Mouse (Mus musculus) layer of hippocampus, postnatal 14 days (tissue): ENCODE measurements around the gene Kpnb1. TPM values are rescaled to one million over a fixed set of nuclear protein-coding genes. Genes with fewer than 3 reads are reported as not detected.

Source experiments
- DNase-seq, 2 experiments: peaks; one replicate each; pipeline ENCODE4 v3.0.0; 2021 to 2022; ENCODE audit warnings: low spot score in 2 of 2, mixed read lengths in 1 of 2
- total RNA-seq, 2 experiments: library from RNA; stranded (reverse); gene quantifications; 2 replicates each; pipeline ENCODE4 v1.2.3; 2021

Gene Kpnb1
- total RNA-seq, 2 experiments from 2014 or later: 129 to 132 TPM

GRCm38 (mm10) chr11:97186947-97187763 lies 526 bp downstream of the Kpnb1 start:
- DNase-seq: peak; percentile 96 to 97

DNA sequence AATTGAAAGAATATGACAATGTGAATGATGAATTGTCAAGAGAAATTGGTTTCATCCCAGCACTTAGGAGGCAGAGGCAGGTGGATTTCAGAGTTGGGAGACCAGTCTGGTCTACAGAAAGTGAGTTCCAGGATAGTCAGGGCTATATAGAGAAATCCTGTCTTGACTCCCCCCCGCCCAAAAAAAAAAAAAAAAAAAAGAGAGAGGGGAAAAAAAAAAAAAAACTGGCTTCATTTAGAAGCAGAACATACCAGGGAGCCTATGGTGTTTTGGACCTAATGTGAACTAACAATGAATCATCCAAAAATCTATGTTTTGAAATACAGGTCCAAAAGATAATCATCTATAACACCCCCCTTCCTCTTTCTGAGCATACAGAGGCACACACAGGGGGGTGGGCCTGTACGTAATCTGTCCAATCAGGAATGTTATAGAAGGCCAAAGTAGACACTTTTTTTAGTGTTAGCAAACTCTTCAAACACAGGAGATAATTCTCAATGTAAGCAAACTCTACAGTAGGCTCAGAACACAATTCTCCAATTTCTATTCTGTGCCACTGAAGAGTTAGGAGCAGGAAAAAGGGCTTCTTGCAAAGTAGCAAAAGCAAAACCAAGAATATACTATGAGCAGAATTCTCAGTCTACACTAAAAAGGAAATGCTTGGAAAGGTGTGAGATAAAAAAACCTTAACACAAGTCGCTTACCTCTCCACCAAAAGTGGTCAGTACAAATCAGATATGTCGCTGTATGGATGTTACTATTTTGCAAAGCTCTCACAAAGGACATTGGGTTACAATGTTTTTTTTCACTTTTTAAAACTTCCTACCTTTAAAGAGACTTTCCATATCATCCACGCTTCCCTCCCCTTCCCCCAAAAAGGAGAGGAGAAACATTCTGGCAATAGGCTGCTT lies 1.7 kb downstream of the Kpnb1 start:
- no peak for DNase-seq

DNA sequence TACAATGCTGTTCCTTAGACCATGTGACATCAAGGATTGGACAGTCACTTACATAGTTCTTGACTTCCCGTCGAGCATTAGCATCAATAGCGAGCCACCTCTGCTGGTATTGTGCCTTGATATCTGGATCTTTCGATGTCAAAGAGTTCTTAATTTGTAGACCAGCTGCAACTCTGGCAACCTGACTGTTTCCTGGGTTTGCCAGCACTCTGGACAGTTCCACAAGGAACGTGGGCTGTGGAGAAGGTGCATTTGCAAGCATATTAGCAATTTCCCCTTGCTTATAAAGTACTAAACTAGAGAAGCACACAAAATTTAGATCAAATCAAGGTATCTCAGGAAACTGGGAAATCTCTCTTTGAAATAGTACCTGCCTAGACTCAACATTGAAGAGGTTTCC lies 2.8 kb downstream of the Kpnb1 start:
- no peak for DNase-seq

DNA sequence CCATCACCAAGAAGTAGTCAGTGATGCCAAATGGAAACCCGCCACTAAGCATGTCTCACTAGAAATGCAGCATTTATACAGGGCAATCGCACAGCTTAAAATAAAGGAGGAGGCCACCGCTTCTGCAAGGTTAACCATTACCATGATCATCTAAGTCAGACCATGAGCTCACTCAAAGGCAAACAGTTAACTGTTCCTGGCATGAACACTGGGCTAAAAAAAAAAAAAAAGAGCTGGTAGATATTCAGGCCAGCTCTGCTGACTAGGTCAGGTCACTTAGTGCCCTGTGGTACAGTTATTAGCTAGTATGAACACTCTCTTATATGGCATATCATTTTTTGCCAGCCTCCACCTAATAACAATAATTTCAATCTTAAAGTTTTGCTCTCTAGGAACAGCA lies 5.2 kb downstream of the Kpnb1 start:
- DNase-seq: no peak

DNA sequence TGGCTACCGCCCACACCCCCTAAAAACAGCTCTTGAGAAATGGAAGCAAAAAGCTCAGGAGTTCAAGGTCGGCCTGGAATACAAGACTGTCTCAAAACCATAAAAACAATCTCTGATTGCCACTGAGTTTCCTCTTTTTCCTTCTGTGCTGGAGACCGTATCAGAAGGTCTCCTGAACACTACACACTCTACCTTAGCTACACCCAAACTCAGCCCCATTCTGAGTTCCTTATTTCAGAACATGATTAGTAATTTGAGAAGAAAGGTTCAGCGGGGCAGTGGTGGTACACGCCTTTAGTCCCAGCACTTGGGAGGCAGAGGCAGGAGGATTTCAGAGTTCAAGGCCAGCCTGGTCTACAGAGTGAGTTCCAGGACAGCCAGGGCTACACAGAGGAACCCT lies 6.6 kb downstream of the Kpnb1 start:
- no peak for DNase-seq

- no peak for DNase-seq
Observed at GRCm38 (mm10) chr11:97178198-97178597, 9.5 kb downstream of the Kpnb1 start.

DNA sequence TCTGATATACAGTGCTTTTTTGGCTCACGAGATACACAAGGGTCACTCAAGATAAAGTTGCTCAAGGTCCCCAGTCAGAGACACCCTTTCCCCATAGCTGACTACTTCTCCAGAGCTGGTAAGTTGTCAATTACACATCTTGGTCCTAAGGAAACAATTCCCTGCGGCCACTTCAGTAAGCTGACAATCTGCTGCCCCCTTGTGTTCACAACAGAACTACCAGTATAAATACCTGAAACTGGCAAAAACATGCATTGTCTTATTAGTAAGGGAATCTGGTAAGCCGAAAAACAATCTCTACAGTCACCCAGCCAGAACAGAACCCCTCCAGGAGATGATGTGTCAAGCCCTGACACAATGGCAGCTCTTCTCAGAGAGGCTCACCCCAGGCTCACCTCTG lies 10.8 kb downstream of the Kpnb1 start:
- peak in 1 of 2 experiments; percentile 60 for DNase-seq

- peak in 1 of 2 experiments; percentile 37 for DNase-seq
Observed at GRCm38 (mm10) chr11:97175499-97175898, 12.2 kb downstream of the Kpnb1 start.

- DNase-seq: peak in 1 of 2 experiments; percentile 43
Observed at GRCm38 (mm10) chr11:97160341-97160740, 27.3 kb downstream of the Kpnb1 start.

DNA sequence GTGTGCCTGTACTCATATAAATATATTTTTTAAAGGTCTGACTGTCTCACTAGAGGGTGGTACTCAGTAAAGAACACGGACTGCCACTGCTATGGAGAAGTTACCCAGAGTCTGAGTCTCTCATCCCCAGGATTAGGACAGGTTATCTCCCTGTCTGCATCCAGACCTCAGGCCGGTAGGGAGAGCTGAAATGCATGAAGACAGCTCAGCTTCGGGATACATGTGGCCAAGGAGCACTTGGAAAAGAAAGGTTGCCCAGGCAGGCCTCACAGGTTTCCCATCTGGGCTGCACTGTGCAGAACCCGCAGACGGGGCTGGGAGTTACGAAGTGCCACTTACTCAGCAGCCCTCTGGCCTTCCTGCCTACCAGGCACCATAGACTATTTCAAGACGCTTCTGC lies 30.7 kb downstream of the Kpnb1 start:
- DNase-seq: no peak

- no peak for DNase-seq
Observed at GRCm38 (mm10) chr11:97152662-97153287, 34.9 kb downstream of the Kpnb1 start.

DNA sequence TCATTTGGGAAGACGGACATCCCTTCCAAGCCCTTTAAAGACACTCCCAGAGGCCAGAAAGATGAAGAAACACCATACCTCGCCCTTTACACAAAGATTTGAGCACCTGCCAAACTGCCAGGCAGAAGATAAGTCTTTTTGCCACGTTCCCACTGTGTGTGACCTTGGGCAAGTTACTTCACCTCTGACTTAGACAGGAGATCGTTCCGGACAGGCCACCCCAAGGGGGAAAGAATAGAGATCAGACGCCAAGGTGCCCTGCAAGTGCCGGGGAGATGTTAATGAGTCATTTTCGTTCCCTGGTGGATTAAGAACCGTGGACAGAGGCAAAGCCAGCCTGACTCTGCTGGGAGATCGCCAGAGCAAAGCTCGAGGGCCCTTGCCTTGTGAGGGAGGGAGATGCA lies 35.7 kb downstream of the Kpnb1 start:
- DNase-seq: no peak

GRCm38 (mm10) chr11:97151343-97151801 lies 36.3 kb downstream of the Kpnb1 start, which contains the start of gene Tbkbp1:
Gene Tbkbp1, minus strand, starts transcription at chr11:97151495.
- peak; percentile 55 to 58 for DNase-seq

DNA sequence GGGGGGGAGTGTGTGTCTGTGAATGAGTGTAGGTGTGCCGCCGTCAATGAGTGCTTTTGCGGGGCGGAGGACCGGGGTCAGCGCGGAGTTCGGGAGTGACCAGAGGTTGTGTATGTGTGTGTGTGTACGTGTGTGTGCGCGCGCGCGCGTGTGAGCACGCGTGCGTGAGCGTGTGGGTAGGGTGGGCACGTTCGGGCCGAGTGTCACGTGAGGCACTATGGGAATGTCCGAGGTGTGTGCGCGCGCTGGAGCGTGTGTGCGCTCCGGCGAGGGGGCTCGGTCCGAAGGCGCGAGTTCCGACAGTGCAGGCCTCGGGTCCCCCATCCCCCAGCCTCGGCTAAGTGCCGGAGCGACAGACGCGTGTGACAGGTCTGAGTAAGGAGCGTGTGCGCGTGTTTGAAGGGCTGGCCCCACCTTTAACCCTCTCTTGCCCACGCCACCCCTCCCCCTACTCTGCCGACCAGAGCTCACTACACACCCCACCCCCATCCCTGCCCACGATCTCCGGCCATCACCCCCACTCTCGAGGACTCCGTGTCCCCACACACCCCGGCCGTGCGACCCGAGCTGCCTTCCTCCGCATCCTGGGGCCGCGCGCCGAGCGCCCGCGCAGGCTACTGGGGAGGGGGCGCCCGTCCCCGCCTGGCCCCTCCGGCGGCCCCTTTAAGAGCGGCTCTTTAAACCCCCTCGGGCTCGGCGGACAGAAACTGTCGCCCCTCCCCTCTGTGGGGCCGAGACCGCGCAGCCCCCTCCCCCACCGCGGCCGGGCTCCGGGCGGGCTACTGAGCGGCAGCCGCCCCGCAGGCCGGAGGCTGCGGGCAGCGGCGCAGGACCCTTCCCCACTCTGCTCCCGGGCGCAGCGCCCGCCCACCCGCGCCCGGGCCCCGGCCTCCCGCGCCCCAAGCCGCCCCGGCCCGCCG lies 37.0 kb downstream of the Kpnb1 start:
- DNase-seq: peak; percentile 72 to 73

DNA sequence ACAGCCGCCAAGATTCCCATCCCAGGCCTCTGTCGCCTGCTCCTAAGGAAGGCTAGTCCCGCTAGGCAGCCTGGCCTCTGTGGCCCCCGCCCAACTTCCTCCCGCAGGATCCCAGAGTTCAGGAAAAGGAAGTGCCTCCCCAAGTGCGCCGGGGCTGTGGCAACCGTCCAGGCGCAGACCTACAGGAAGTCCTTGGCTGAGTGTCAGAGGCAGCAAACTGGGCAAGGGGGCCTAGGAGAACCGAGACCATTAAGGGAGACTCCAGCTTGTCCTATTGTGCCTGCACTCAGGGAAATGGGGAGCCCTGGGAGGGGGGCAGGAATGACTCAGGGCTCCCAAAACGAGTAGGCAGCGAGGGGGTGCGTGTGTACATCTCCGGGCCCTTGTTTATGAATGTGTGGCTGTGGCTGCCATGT lies 37.7 kb downstream of the Kpnb1 start:
- peak; percentile 65 for DNase-seq

DNA sequence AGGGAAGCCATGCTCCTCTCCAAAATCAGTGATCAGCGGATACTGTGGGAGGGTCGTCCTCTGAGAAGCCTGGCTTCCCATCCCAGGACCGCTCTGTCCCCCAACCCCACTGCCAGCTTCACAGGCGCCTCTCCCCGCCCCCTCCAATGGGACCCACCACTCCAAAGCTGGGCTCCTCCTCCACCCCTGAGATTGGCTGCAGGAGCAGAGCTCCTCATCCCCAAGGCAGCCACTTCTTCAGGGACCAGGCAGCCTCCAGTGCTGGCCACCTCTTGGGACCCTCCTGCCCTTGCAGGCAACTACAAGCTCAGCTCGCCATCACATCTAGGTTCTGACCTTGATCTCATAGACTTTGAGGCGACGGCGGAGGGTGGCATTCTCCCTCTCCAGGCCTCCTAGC lies 38.7 kb downstream of the Kpnb1 start:
- DNase-seq: no peak

DNA sequence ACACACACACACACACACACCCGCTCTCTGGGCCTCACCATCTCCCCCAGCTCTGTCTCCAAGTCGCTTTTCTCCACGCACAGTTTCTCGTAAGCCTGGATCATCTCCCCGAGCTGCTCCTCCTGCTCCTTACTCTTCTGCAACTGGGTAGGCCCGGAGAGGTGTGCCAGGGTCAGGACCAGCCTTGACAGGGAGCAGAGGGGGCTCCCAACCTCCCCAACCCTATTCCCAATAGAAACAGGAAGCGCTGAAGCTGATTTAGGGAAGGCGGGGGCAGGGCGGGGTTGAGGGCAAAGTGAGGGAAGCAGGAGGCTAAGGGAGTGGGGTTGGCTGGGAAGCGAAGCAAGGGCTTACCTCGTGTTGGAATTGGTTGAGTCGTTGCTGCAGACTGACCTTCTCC lies 39.1 kb downstream of the Kpnb1 start:
- DNase-seq: no peak

- DNase-seq: no peak
Observed at GRCm38 (mm10) chr11:97147333-97147732, 40.3 kb downstream of the Kpnb1 start.

GRCm38 (mm10) chr11:97146724-97147123 lies 41.0 kb downstream of the Kpnb1 start:
- peak; percentile 73 to 81 for DNase-seq

- no peak for DNase-seq
Observed at GRCm38 (mm10) chr11:97145951-97146350, 41.7 kb downstream of the Kpnb1 start.
